Mouse (Mus musculus) embryonic facial prominence, embryonic 10.5 days (tissue): ENCODE results near the gene Mtln. TPM values are rescaled to one million over a fixed set of nuclear protein-coding genes. Genes with fewer than 3 reads are reported as not detected.
A peak's percentile ranks its signal among the peaks of the same experiment; 100 is the strongest.

Experiments used
- DNase-seq: peaks from one replicate; pipeline ENCODE4 v3.0.0-alpha.2; 2017; ENCODE audit warnings: low spot score
- H3K27ac ChIP-seq: fragments of 300-500 bp; sonication (generic); replicated peaks from 2 replicates; pipeline ENCODE4 v1.5.1; 2016; ENCODE audit warnings: mild to moderate bottlenecking
- H3K27me3 ChIP-seq: fragments of 300-500 bp; sonication (generic); replicated peaks from 2 replicates; pipeline ENCODE4 v1.6.1; 2016; ENCODE audit warnings: low read depth, mild to moderate bottlenecking; ENCODE audit not compliant: poor library complexity, severe bottlenecking
- H3K36me3 ChIP-seq: fragments of 300-500 bp; sonication (generic); replicated peaks from 2 replicates; pipeline ENCODE4 v1.6.1; 2016; ENCODE audit warnings: mild to moderate bottlenecking, moderate library complexity
- H3K4me1 ChIP-seq: fragments of 300-500 bp; sonication (generic); 2 replicates; pipeline ENCODE4 v1.6.1; 2016
- H3K4me3 ChIP-seq: fragments of 300-500 bp; sonication (generic); 2 replicates; pipeline ENCODE4 v1.5.1; 2016; ENCODE audit warnings: mild to moderate bottlenecking, moderate library complexity
- H3K9me3 ChIP-seq: fragments of 300-500 bp; sonication (generic); 2 replicates; pipeline ENCODE4 v1.6.1; 2016; ENCODE audit warnings: mild to moderate bottlenecking
- WGBS: fragments of 180-500 bp; shearing (Covaris S2); methylation state at CpG from one replicate; pipeline ENCODE4 v1.1.7; 2016; 5-methylcytosine and 5-hydroxymethylcytosine counted together
- polyA plus RNA-seq: library from polyadenylated mRNA; unstranded; fragments of >200 nt; fragmentation: Nextera tagmentation; extraction: Ambion mirVana; gene quantifications from 2 replicates; pipeline ENCODE4 v1.2.1, GENCODE M21; 2016

The Mtln gene
- 20.7 and 22.2 TPM in 2 replicates for polyA plus RNA-seq

DNA sequence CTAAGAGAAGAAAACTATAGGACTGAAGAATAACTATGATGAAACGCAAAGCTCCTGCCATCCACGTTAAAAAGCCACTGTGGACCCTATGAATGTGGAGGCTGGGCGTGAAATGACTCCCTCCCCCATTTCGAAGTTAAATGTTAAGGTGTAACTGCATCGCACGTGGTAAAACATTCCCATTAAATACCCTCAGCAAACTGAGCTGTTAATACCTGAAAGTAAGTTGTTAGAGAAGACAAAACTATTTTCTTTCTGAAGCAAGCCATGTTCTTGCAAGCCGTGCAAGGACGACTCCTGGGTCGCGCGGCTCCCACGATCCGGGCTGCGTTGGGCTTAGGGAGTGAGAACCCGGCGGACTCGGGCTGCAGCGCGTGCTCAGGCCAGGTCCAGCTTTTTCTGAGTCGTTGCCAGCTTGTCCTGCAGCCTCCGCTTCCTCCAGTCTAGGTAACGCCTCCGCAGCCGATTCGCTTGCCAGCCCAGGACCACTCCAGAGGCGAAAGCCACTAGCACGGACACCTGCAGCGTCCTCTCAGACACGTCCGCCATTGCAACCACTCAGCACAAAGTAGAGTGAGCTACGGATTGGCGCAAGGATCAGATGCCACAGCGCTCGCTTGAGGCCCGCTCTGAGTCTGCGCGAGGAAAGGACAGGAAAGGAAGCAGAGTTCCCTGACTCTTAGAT is at the start of gene Mtln:
TSS of gene Mtln (minus strand) at position 570 of the 685 bp plus-strand sequence.
- Histone ChIP-seq H3K27me3 (no peaks in the 10 kb centered on the region), H3K36me3 (no peaks in the 10 kb centered on the region), H3K9me3 (no peaks in the 10 kb centered on the region), H3K4me3 (peak within 1 kb of the TSS; percentile 66), H3K27ac (peak within 1 kb of the TSS; percentile 89), H3K4me1 (peaks cover 32% of the 10 kb centered on the region)
- peak; percentile 89 for DNase-seq
- WGBS = 4% methylated on average over 37 of the region's 37 CpGs

DNA sequence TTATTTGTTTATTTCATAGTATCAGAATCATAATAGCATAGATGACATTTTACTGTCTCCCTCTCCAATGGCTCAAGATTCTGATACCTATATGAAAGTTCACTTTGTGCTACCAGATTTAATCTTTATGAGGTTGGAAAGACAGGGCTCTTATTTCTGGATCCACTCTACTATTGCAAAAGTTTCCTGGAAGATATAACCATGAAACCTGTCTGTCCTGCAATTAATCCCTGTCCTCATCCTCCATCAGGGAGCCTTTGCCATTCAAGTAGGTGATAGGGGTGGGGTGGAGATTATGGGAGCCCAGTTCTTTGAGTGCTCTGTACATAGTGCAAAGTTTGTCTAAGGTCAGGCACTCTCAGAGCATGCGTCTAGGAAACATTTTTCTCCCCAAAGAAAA is 49.1 kb upstream of the Mtln start:
- no peaks in the 10 kb centered on the region for H3K36me3 ChIP-seq
- DNase-seq = no peak
- H3K27ac ChIP-seq = no peak overlapping the region
- no peak overlapping the region for H3K4me3 ChIP-seq
- H3K4me1 ChIP-seq = no peaks in the 10 kb centered on the region
- 79% methylated on average over 1 of the region's 1 CpGs for WGBS
- peaks cover 60% of the 10 kb centered on the region for H3K27me3 ChIP-seq
- H3K9me3 ChIP-seq = no peaks in the 10 kb centered on the region

- DNase-seq = no peak
- no peaks in the 10 kb centered on the region for H3K36me3 ChIP-seq
- H3K4me1 ChIP-seq = no peaks in the 10 kb centered on the region
- no peak overlapping the region for H3K27ac ChIP-seq
- H3K27me3 ChIP-seq = peaks cover 57% of the 10 kb centered on the region
- H3K4me3 ChIP-seq = no peak overlapping the region
- H3K9me3 ChIP-seq = no peaks in the 10 kb centered on the region
- WGBS = 15% methylated on average over 11 of the region's 11 CpGs
Measured at GRCm38 (mm10) chr2:127839425-127839824, 47.1 kb upstream of the Mtln start.

GRCm38 (mm10) chr2:127838576-127838975 is 46.3 kb upstream of the Mtln start, which contains the start of gene Acoxl:
Gene Acoxl, plus strand, starts transcription at chr2:127838876.
- 75% methylated on average over 7 of the region's 7 CpGs for WGBS
- H3K27me3 ChIP-seq = peaks cover 57% of the 10 kb centered on the region
- H3K27ac ChIP-seq = no peak within 1 kb of the TSS
- no peak for DNase-seq
- no peak within 1 kb of the TSS for H3K4me3 ChIP-seq
- no peaks in the 10 kb centered on the region for H3K4me1 ChIP-seq
- H3K36me3 ChIP-seq = no peaks in the 10 kb centered on the region
- no peaks in the 10 kb centered on the region for H3K9me3 ChIP-seq

DNA sequence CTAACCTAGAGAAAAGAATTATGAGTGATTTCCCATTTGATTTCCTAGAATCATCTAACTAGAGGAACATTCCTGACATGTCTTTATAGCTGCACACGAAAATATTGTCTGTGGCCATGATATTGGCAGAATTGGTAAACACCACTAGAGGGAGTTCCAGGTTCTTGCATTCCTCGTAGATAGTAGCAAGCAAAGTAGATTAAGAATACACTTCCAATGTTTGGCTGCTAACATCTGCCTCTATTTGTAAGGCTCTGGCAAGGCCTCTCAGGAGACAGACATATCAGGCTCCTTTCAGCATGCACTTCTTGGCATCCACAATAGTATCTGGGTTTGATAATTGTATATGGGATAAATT is 40.5 kb upstream of the Mtln start:
- Histone ChIP-seq H3K4me1 (peaks cover 18% of the 10 kb centered on the region), H3K27me3 (peaks cover 10% of the 10 kb centered on the region), H3K36me3 (peaks cover 13% of the 10 kb centered on the region), H3K27ac (no peak overlapping the region), H3K4me3 (no peak overlapping the region), H3K9me3 (no peaks in the 10 kb centered on the region)
- no peak for DNase-seq
- WGBS = 24% methylated on average over 2 of the region's 2 CpGs

DNA sequence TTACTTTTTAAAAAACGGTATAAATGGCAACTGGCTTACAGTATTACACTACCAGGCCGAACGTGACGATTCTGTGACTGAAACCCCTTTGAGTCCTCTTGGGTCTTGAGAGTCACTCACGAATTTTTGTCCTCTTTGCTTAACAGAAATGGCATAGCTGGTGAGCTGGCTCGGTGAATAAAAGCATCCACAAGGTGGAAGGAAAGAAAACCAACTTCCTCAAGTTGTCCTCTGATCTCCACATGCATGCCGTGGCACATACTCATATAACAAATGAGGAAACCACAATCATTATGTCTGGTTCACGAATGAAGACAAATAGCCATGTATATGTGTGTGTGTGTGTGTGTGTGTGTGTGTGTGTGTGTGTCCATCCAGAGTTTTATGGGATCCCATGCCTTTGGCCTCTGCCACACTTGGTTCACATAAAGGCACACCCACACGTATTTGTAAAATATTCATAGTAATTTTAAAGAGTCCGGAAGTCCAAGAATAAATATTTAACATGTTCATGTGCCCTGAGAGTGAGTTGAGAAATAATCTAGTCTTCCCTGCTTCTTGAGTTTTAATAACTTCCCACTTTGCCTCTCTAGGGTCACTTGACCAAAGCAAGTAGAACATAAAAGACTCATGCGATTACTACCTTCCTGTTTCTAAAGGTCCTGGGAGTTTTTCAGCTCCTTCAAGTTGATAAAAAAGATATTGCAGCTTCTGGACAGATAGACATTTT is 40.0 kb upstream of the Mtln start:
- Histone ChIP-seq H3K9me3 (no peaks in the 10 kb centered on the region), H3K27ac (peak overlapping the region; percentile 88), H3K27me3 (peaks cover 5% of the 10 kb centered on the region), H3K4me1 (peaks cover 18% of the 10 kb centered on the region), H3K4me3 (peak overlapping the region; percentile 87), H3K36me3 (peaks cover 19% of the 10 kb centered on the region)
- WGBS = 46% methylated on average over 11 of the region's 11 CpGs
- DNase-seq = no peak

- Histone ChIP-seq H3K27me3 (no peaks in the 10 kb centered on the region; the same call in 1 of the 2 replicates), H3K4me1 (peaks cover 18% of the 10 kb centered on the region), H3K4me3 (peak within 1 kb of the TSS; percentile 87), H3K27ac (peak within 1 kb of the TSS; percentile 88), H3K9me3 (no peaks in the 10 kb centered on the region), H3K36me3 (peaks cover 26% of the 10 kb centered on the region)
- DNase-seq = peak; percentile 96
- under 1% methylated on average over 56 of the region's 56 CpGs for WGBS
Measured at GRCm38 (mm10) chr2:127831401-127832102, 39.3 kb upstream of the Mtln start, which contains the start of gene Bub1. Gene Bub1, minus strand, starts transcription at chr2:127831865.

DNA sequence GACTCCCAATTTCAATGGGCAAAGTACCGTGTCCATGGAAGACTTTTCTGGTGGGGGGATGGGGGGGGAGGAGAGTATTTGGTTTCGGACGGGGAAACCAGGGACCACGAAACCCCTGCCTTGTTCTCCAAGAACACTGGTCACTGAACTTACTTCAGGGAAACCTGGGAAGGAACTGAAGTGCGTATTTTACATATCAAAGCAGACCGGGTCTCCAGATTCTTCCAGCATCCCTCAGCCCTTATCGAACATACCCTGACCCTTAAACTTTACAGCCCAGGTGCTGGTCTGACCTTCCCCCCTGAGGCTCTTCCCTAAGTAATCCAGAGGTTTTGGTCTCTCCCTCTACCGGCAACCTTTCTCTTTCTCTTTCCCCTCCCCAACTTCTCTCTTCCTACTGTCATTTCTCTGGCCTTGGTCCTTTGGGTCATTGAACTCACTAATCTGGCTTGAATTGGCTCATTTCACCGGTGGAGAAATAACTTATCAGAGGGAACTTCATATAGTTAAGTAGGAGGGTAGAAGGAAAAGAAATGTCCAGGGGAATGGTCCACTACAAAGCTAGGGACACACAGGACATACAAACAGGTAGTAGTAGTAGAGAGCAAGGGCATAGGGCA is 2.5 kb downstream of the Mtln start:
- Histone ChIP-seq H3K4me3 (peak overlapping the region; percentile 84), H3K9me3 (no peaks in the 10 kb centered on the region), H3K27me3 (no peaks in the 10 kb centered on the region), H3K27ac (peak overlapping the region; percentile 91; the same call in 1 of the 2 replicates), H3K4me1 (peaks cover 32% of the 10 kb centered on the region), H3K36me3 (no peaks in the 10 kb centered on the region)
- no peak for DNase-seq
- WGBS = 21% methylated on average over 9 of the region's 9 CpGs

DNA sequence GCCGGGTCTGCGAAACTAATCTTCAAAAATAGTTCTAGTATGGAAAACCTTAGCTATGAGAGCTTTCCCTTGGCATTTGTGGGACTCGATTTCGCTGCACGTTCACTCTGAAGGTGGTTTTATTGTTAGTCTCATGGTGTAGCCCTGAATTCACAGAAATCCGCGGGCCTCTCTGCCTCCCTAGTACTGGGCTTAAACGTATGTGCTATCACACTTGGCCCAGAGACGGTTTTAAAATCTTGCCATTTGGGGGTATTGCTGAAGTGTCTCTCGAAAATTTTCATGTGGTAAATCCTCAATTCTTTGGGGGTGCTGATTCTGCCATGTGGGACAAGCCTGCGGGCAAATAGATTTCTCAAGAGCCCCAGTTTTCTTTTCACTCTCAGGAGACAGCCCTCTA is 3.1 kb downstream of the Mtln start:
- 7% methylated on average over 11 of the region's 11 CpGs for WGBS
- H3K36me3 ChIP-seq = no peaks in the 10 kb centered on the region
- peaks cover 32% of the 10 kb centered on the region for H3K4me1 ChIP-seq
- H3K9me3 ChIP-seq = no peaks in the 10 kb centered on the region
- H3K27ac ChIP-seq = peak overlapping the region; percentile 91
- peak overlapping the region; percentile 84 for H3K4me3 ChIP-seq
- DNase-seq = no peak
- H3K27me3 ChIP-seq = no peaks in the 10 kb centered on the region

DNA sequence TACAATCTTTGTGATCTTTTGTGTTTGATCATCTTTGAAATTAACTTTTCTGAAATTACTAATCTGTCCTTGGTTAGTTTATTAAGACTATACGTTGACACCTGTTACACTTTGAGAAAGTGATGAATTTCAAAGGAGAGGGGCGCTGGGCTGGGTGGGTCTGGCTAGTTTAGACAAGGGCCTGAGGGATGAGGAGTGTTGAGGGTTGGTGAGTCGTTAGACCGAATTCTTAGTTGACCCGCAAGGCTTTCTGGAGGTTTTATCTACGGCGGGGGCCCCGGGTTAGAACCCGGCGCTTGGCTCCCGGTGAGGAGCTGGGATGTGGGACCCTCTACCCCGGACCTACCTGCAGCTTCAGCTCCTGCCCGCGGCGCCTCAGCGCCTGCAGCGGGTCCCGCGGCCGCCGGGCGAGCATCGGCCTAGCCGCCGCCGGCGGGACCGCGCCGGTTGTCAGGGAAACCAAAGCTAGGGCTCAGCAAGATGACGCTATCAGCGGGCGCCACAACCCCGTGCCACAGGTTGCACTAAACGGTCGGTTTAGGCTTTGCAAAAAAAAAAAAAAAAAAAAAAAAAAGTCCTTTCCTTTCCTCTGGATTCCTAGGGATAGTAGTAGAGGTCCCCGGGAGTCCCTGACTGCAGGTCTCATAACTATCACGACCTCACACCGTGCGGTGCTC is 3.7 kb downstream of the Mtln start, which contains the start of gene Nphp1:
TSS of gene Nphp1 (minus strand) at position 458 of the 677 bp plus-strand sequence.
- Histone ChIP-seq H3K4me3 (peak within 1 kb of the TSS; percentile 84), H3K4me1 (peaks cover 32% of the 10 kb centered on the region), H3K27ac (peak within 1 kb of the TSS; percentile 91), H3K27me3 (no peaks in the 10 kb centered on the region), H3K36me3 (no peaks in the 10 kb centered on the region), H3K9me3 (no peaks in the 10 kb centered on the region)
- WGBS = under 1% methylated on average over 40 of the region's 40 CpGs
- DNase-seq = peak; percentile 90

DNA sequence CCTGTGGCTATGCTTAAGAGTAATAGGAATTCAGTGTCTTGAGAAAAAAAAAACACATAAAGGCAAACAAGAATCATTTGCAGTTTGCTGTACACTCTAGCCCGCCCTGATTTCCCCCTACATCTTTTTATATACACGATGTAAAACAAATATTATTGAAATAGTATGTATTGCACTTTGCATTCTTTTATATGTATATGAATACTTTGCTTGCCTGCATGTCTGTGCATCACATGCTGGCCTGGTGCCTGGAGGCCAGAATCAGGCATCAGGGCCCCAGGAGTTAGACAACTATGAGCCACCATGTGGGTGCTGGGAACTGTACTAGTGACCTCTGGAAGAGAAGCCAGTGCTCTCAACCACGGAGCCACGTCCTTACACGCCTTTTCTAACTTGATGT is 5.1 kb downstream of the Mtln start:
- Histone ChIP-seq H3K27ac (no peak overlapping the region), H3K36me3 (no peaks in the 10 kb centered on the region), H3K4me3 (no peak overlapping the region), H3K27me3 (no peaks in the 10 kb centered on the region), H3K9me3 (no peaks in the 10 kb centered on the region), H3K4me1 (peaks cover 32% of the 10 kb centered on the region)
- WGBS = 90% methylated on average over 5 of the region's 5 CpGs
- no peak for DNase-seq

GRCm38 (mm10) chr2:127778451-127778850 is 13.8 kb downstream of the Mtln start:
- Histone ChIP-seq H3K27me3 (no peaks in the 10 kb centered on the region), H3K9me3 (no peaks in the 10 kb centered on the region), H3K4me3 (no peak overlapping the region), H3K4me1 (peaks cover 8% of the 10 kb centered on the region), H3K36me3 (peaks cover 43% of the 10 kb centered on the region), H3K27ac (no peak overlapping the region)
- no peak for DNase-seq
- WGBS = 81% methylated on average over 5 of the region's 5 CpGs
